Mouse (Mus musculus) stomach, postnatal 0 days (tissue): ENCODE measurements at regions not wholly inside any gene's neighbourhood (a gene's known extent, or its start where the extent isn't known, plus 50 kb on each side); places are given as distances from the start of the nearest gene placed in this dataset.

Experiments used
- CTCF ChIP-seq: IDR thresholded peaks from 2 replicates; pipeline ENCODE4 v1.5.1; 2016; ENCODE audit warnings: antibody characterized with exemption, low read depth, mild to moderate bottlenecking, moderate library complexity
- EP300 ChIP-seq: optimal IDR thresholded peaks from 2 replicates; pipeline ENCODE3; 2016; ENCODE audit warnings: antibody characterized with exemption

GRCm38 (mm10) chr5:126431748-126432147, 809.9 kb upstream of the Tmem132c start:
- TF ChIP-seq CTCF, result peak; percentile 30
- no peak for TF ChIP-seq EP300
